Mouse (Mus musculus) gastrocnemius, adult 2 months (tissue): ENCODE measurements around the gene Epp13. TPM values are rescaled to one million over a fixed set of nuclear protein-coding genes. Genes with fewer than 3 reads are reported as not detected.
A peak's percentile ranks its signal among the peaks of the same experiment; 100 is the strongest.
"Not testable (repeated sequence)": the region's sequence is repeated elsewhere in the genome, so short reads cannot be mapped to it uniquely, and the experiment has no call there.

Source experiments
- DNase-seq: peaks from one replicate; pipeline ENCODE4 v3.0.0; 2022
- H3K27ac ChIP-seq: fragments of 200-600 bp; 2 replicates; pipeline ENCODE4 v1.8.1; 2022; ENCODE audit warnings: mild to moderate bottlenecking
- H3K4me3 ChIP-seq: fragments of 200-600 bp; 2 replicates; pipeline ENCODE4 v1.8.1; 2022; ENCODE audit warnings: mild to moderate bottlenecking, moderate library complexity
- CTCF ChIP-seq: fragments of 200-600 bp; IDR thresholded peaks from 2 replicates; pipeline ENCODE4 v1.8.1; 2022; ENCODE audit warnings: antibody characterized with exemption, mild to moderate bottlenecking, moderate library complexity
- intact Hi-C: fragments of 180-260 bp; cut with DNase I; formaldehyde crosslinking; loops from one replicate; pipeline ENCODE4 v1.15.1; 2025
- total RNA-seq, 2 experiments: library from RNA; stranded (reverse); gene quantifications; 2 replicates each; pipeline ENCODE4 v1.2.3; 2021

The Epp13 gene
- total RNA-seq, 2 experiments from 2014 or later, result not detected

- peak overlapping the region; percentile 87 for H3K27ac ChIP-seq
- DNase-seq, result no peak
- no peak for TF ChIP-seq CTCF
- intact Hi-C loops, result loop anchor here (5.0 to 10.0 kb wide), 3 partner anchors 78 to 1782 kb away; partner anchors contain the start of genes Fiz1, Ppp1r12c, Zfp524 and Zfp78
- peak overlapping the region; percentile 79 for H3K4me3 ChIP-seq
These were observed 34.5 kb downstream of the Epp13 start for GRCm38 (mm10) chr7:6286921-6287531.

- H3K4me3 ChIP-seq, intact Hi-C loops, DNase-seq: not testable (repeated sequence)
These were observed 38.6 kb downstream of the Epp13 start for GRCm38 (mm10) chr7:6291121-6291520.

GRCm38 (mm10) chr7:6300796-6301195 is 48.3 kb downstream of the Epp13 start:
- DNase-seq, intact Hi-C loops, H3K27ac ChIP-seq, H3K4me3 ChIP-seq: not testable (repeated sequence)

More at GRCm38 (mm10) chr7:6291121-6291520, 38.6 kb downstream of the Epp13 start:
- not testable (repeated sequence) for H3K27ac ChIP-seq

- Histone ChIP-seq H3K4me3 (peak overlapping the region; percentile 83), H3K27ac (peak overlapping the region; percentile 84)
- intact Hi-C loops, result no loop called here
- no peak for TF ChIP-seq CTCF
- no peak for DNase-seq
These were observed 78.1 kb downstream of the Epp13 start for GRCm38 (mm10) chr7:6330458-6331232.

- Histone ChIP-seq H3K4me3 (peak within 1 kb of the TSS; percentile 83), H3K27ac (peak within 1 kb of the TSS; percentile 84)
- DNase-seq, result peak; percentile 85
- intact Hi-C loops, result no loop called here
- no peak for TF ChIP-seq CTCF
These were observed 78.9 kb downstream of the Epp13 start, which contains the start of gene Zfp583 for GRCm38 (mm10) chr7:6331233-6331956. Zfp583 (minus strand) TSS chr7:6331285.

Other genes with a start within 250 kb of the Epp13 start
- gene Vmn1r65, start 241.7 kb upstream of the Epp13 start, total RNA-seq, result not detected
- not detected for gene Nlrp4c, start 207.5 kb upstream of the Epp13 start, total RNA-seq
- 10 to 100 TPM; 28.3 to 28.4 TPM for gene Zfp787, start 96.7 kb upstream of the Epp13 start, total RNA-seq
- 1 to 10 TPM; 7.4 to 9.1 TPM for gene Zfp444, start 80.5 kb upstream of the Epp13 start, total RNA-seq
- gene Galp, start 55.6 kb upstream of the Epp13 start, total RNA-seq, result not detected
- not detected for gene Zscan5b, start 30.4 kb upstream of the Epp13 start, total RNA-seq
- 1 to 10 TPM; 3.2 to 3.8 TPM for gene Zfp667, start 33.9 kb downstream of the Epp13 start, total RNA-seq
- gene Zfp583, start 78.6 kb downstream of the Epp13 start, total RNA-seq, result 1 to 10 TPM in 1 of 2 experiments, under 1 TPM in 1; 0.31 to 1.2 TPM
- under 1 TPM; 0.45 to 0.51 TPM for gene Gm3854, start 91.0 kb downstream of the Epp13 start, total RNA-seq
- 1 to 10 TPM; 2.1 to 2.4 TPM for gene Zfp78, start 110.6 kb downstream of the Epp13 start, total RNA-seq
- gene Zfp28, start 130.6 kb downstream of the Epp13 start, total RNA-seq, result 1 to 10 TPM in 1 of 2 experiments, under 1 TPM in 1; 0.75 to 1.2 TPM
- under 1 TPM; 0.45 to 0.77 TPM for gene Smim17, start 146.0 kb downstream of the Epp13 start, total RNA-seq
- gene Gm20715, start 157.6 kb downstream of the Epp13 start, total RNA-seq, result not detected
- gene Olfr1344, start 186.0 kb downstream of the Epp13 start, total RNA-seq, result not detected
- not detected for gene Olfr1336, start 203.5 kb downstream of the Epp13 start, total RNA-seq
- gene Olfr1346, start 214.4 kb downstream of the Epp13 start, total RNA-seq, result not detected
- not detected for gene Olfr5, start 234.2 kb downstream of the Epp13 start, total RNA-seq
- not detected for gene Olfr1347, start 247.0 kb downstream of the Epp13 start, total RNA-seq